Comparison of ENCODE assay signal across 8 mouse cellular contexts in genomic region chr10:80173358-80173757, GRCm38 (mm10). TPM values are rescaled to one million over a fixed set of nuclear protein-coding genes. Genes with fewer than 3 reads are reported as not detected.
A peak's percentile ranks its signal among the peaks of the same experiment; 100 is the strongest.
DNase-seq lines count a peak whose midpoint lies in the region; ATAC-seq and TF ChIP-seq lines count a peak whose summit lies in the region.

No protein-coding gene starts in this region.

- TF ChIP-seq EP300 in liver, embryonic 14.5 days (IDR thresholded peaks at IDR 0.05; ENCODE audit: low read depth) = no peak

- H3K9ac ChIP-seq in heart, embryonic 12.5 days = peak overlapping the region; percentile 58
- peak overlapping the region; percentile 64 for H3K9ac ChIP-seq in forebrain, embryonic 13.5 days
- H3K9ac ChIP-seq in liver, embryonic 14.5 days (replicated peaks) = peak overlapping the region; percentile 23

- ATAC-seq in heart, embryonic 12.5 days (ENCODE audit: insufficient number of reproducible peaks, low FRiP score) = no peak
- ATAC-seq in forebrain, embryonic 13.5 days = no peak
- no peak for ATAC-seq in liver, embryonic 14.5 days (ENCODE audit: insufficient read depth)

- no peak for DNase-seq in heart, adult 8-10 months (ENCODE audit: low spot score)
- DNase-seq in liver, embryonic 14.5 days (ENCODE audit: low read depth in 3 of 3, low spot score in 3 of 3) = no peak
- no peak for DNase-seq in retina, embryonic 14.5 days (ENCODE audit: low spot score)
- DNase-seq in spleen, postnatal 36 days (ENCODE audit: low spot score in 2 of 2) = no peak
- DNase-seq in cerebellum, postnatal 25 days = no peak

- WGBS in heart, embryonic 12.5 days = 6% methylated on average over 11 of the region's 11 CpGs
- 9% methylated on average over 11 of the region's 11 CpGs for WGBS in forebrain, embryonic 13.5 days
- WGBS in liver, embryonic 14.5 days (ENCODE audit: insufficient replicate concordance) = 1% methylated on average over 11 of the region's 11 CpGs

- H3K27ac ChIP-seq in heart, embryonic 12.5 days (ENCODE audit: poor library complexity, severe bottlenecking) = peak overlapping the region; percentile 60
- peak overlapping the region; percentile 88 for H3K27ac ChIP-seq in forebrain, embryonic 13.5 days
- H3K27ac ChIP-seq in liver, embryonic 14.5 days = no peak overlapping the region

- peaks cover 54% of the 10 kb centered on the region for H3K4me1 ChIP-seq in heart, embryonic 12.5 days (replicated peaks)
- peaks cover 70% of the 10 kb centered on the region for H3K4me1 ChIP-seq in E14TG2a.4 (replicated peaks; ENCODE audit: low read depth, low read length)
- H3K4me1 ChIP-seq in forebrain, embryonic 13.5 days = peaks cover 55% of the 10 kb centered on the region
- peaks cover 9 to 12% of the 10 kb centered on the region in 2 experiments for H3K4me1 ChIP-seq in liver, embryonic 14.5 days (replicated peaks; ENCODE audit: control insufficient read depth in 2 of 2, insufficient read depth in 2 of 2, low read length in 1 of 2)

- no peak for TF ChIP-seq CTCF in E14TG2a.4 (conservative IDR thresholded peaks at IDR 0.05; ENCODE audit: low read length)
- no peak for TF ChIP-seq CTCF in liver, embryonic 14.5 days (IDR thresholded peaks at IDR 0.05; ENCODE audit: low read depth)

- no peaks in the 10 kb centered on the region for H3K9me3 ChIP-seq in heart, embryonic 12.5 days (replicated peaks)
- H3K9me3 ChIP-seq in E14TG2a.4 (ENCODE audit: low read length) = no peaks in the 10 kb centered on the region
- no peaks in the 10 kb centered on the region for H3K9me3 ChIP-seq in forebrain, embryonic 13.5 days (replicated peaks)
- H3K9me3 ChIP-seq in liver, embryonic 14.5 days (ENCODE audit: control insufficient read depth, low read length) = no peaks in the 10 kb centered on the region; the same call in 1 of the 2 replicates

- H3K4me2 ChIP-seq in heart, embryonic 12.5 days = peak overlapping the region; percentile 69
- peak overlapping the region; percentile 69 for H3K4me2 ChIP-seq in forebrain, embryonic 13.5 days
- H3K4me2 ChIP-seq in liver, embryonic 14.5 days (ENCODE audit: low read depth) = peak overlapping the region; percentile 82

- H3K27me3 ChIP-seq in heart, embryonic 12.5 days (replicated peaks) = no peaks in the 10 kb centered on the region
- peaks cover 12% of the 10 kb centered on the region for H3K27me3 ChIP-seq in E14TG2a.4 (ENCODE audit: insufficient read depth, low read length)
- H3K27me3 ChIP-seq in forebrain, embryonic 13.5 days = no peaks in the 10 kb centered on the region
- H3K27me3 ChIP-seq in liver, embryonic 14.5 days (ENCODE audit: control insufficient read depth, insufficient read depth, low read length) = peaks cover under 1% of the 10 kb centered on the region; the same call in 1 of the 2 replicates

- peaks cover 28% of the 10 kb centered on the region for H3K36me3 ChIP-seq in heart, embryonic 12.5 days
- H3K36me3 ChIP-seq in E14TG2a.4 (ENCODE audit: insufficient read depth, low read length) = peaks cover 57% of the 10 kb centered on the region
- peaks cover 33% of the 10 kb centered on the region for H3K36me3 ChIP-seq in forebrain, embryonic 13.5 days (ENCODE audit: poor library complexity, severe bottlenecking)
- H3K36me3 ChIP-seq in liver, embryonic 14.5 days (replicated peaks; ENCODE audit: control insufficient read depth, insufficient read depth, low read depth) = peaks cover 19% of the 10 kb centered on the region

- peak overlapping the region; percentile 57 for H3K4me3 ChIP-seq in heart, embryonic 12.5 days
- H3K4me3 ChIP-seq in E14TG2a.4 (replicated peaks; ENCODE audit: low read length) = peak overlapping the region; percentile 83
- peak overlapping the region; percentile 55 for H3K4me3 ChIP-seq in forebrain, embryonic 13.5 days
- H3K4me3 ChIP-seq in liver, embryonic 14.5 days (ENCODE audit: insufficient read depth in 1 of 2, low read depth in 2 of 2, low read length in 2 of 2) = peak overlapping the region; percentile 69 to 95

RNA-seq across cellular contexts. Expression of gene 1600002K03Rik, which starts 0.6 kb away (rescaled TPM):
- 10.4 and 11.7 TPM in 2 replicates for polyA plus RNA-seq in heart, embryonic 12.5 days (2016; fragmentation: Nextera tagmentation; extraction: Ambion mirVana)
- 1 to 10 TPM; 4.9 to 7.7 (median 5.9) TPM for total RNA-seq in heart, adult 8-10 months (2022)
- polyA plus RNA-seq in forebrain, embryonic 13.5 days (2015; fragmentation: Nextera tagmentation; extraction: Ambion mirVana) = 12.2 and 12.6 TPM in 2 replicates
- 6.8 and 6.9 TPM in 2 replicates for polyA plus RNA-seq in liver, embryonic 14.5 days (2012; rRNA removed)
- polyA plus RNA-seq in liver, embryonic 14.5 days (2014; fragmentation: Nextera tagmentation; extraction: Ambion mirVana) = 10.6 and 13.2 TPM in 2 replicates

RNA-seq across cellular contexts. Expression of gene Efna2, which starts 5.9 kb away (rescaled TPM):
- polyA plus RNA-seq in heart, embryonic 12.5 days (2016; fragmentation: Nextera tagmentation; extraction: Ambion mirVana) = 16.6 and 17.2 TPM in 2 replicates
- 1 to 10 TPM in 3 of 4 experiments, under 1 TPM in 1; 0.78 to 1.2 (median 1.1) TPM for total RNA-seq in heart, adult 8-10 months (2022)
- 17.7 and 19.5 TPM in 2 replicates for polyA plus RNA-seq in forebrain, embryonic 13.5 days (2015; fragmentation: Nextera tagmentation; extraction: Ambion mirVana)
- 0.40 and 0.47 TPM in 2 replicates for polyA plus RNA-seq in liver, embryonic 14.5 days (2012; rRNA removed)
- polyA plus RNA-seq in liver, embryonic 14.5 days (2014; fragmentation: Nextera tagmentation; extraction: Ambion mirVana) = 0.51 and 0.52 TPM in 2 replicates

RNA-seq across cellular contexts. Expression of gene Cirbp, which starts 7.6 kb away (rescaled TPM):
- polyA plus RNA-seq in heart, embryonic 12.5 days (2016; fragmentation: Nextera tagmentation; extraction: Ambion mirVana) = 110 and 118 TPM in 2 replicates
- total RNA-seq in heart, adult 8-10 months (2022) = 10 to 100 TPM; 34.7 to 69.7 (median 51.6) TPM
- 274 and 308 TPM in 2 replicates for polyA plus RNA-seq in forebrain, embryonic 13.5 days (2015; fragmentation: Nextera tagmentation; extraction: Ambion mirVana)
- 19.4 and 19.8 TPM in 2 replicates for polyA plus RNA-seq in liver, embryonic 14.5 days (2012; rRNA removed)
- 10.1 and 10.7 TPM in 2 replicates for polyA plus RNA-seq in liver, embryonic 14.5 days (2014; fragmentation: Nextera tagmentation; extraction: Ambion mirVana)

RNA-seq across cellular contexts. Expression of gene Midn, which starts 25.3 kb away (rescaled TPM):
- 25.9 and 28.9 TPM in 2 replicates for polyA plus RNA-seq in heart, embryonic 12.5 days (2016; fragmentation: Nextera tagmentation; extraction: Ambion mirVana)
- total RNA-seq in heart, adult 8-10 months (2022) = 100 to 1,000 TPM in 1 of 4 experiments, 10 to 100 TPM in 3; 83.9 to 111 (median 91.0) TPM
- polyA plus RNA-seq in forebrain, embryonic 13.5 days (2015; fragmentation: Nextera tagmentation; extraction: Ambion mirVana) = 35.1 and 37.9 TPM in 2 replicates
- polyA plus RNA-seq in liver, embryonic 14.5 days (2012; rRNA removed) = 9.1 and 10.3 TPM in 2 replicates
- 5.1 and 5.7 TPM in 2 replicates for polyA plus RNA-seq in liver, embryonic 14.5 days (2014; fragmentation: Nextera tagmentation; extraction: Ambion mirVana)

RNA-seq across cellular contexts. Expression of gene Cbarp, which starts 32.7 kb away (rescaled TPM):
- polyA plus RNA-seq in heart, embryonic 12.5 days (2016; fragmentation: Nextera tagmentation; extraction: Ambion mirVana) = 1.7 and 3.6 TPM in 2 replicates
- 1 to 10 TPM; 3.8 to 6.1 (median 4.6) TPM for total RNA-seq in heart, adult 8-10 months (2022)
- 21.2 and 26.8 TPM in 2 replicates for polyA plus RNA-seq in forebrain, embryonic 13.5 days (2015; fragmentation: Nextera tagmentation; extraction: Ambion mirVana)
- polyA plus RNA-seq in liver, embryonic 14.5 days (2012; rRNA removed) = 1.8 and 2.2 TPM in 2 replicates
- polyA plus RNA-seq in liver, embryonic 14.5 days (2014; fragmentation: Nextera tagmentation; extraction: Ambion mirVana) = 0.42 and 1.1 TPM in 2 replicates

Comparison
In these comparisons a context has a peak if more than half of its experiments do, and no peak if none do; other contexts are left out.
1. RNA of gene Efna2, which starts 5.9 kb away (polyA plus RNA-seq): 17.7 to 19.5 TPM in forebrain, embryonic 13.5 days and 16.6 to 17.2 TPM in heart, embryonic 12.5 days; 0.40 to 0.52 TPM in liver, embryonic 14.5 days; every median in the first group is over 10 times any median in the second.
2. Peak in every context shown above with its lines, with median percentiles within 50 percentile points of each other: H3K4me2 ChIP-seq, H3K4me3 ChIP-seq and H3K9ac ChIP-seq.